Mouse (Mus musculus) right cerebral cortex, adult 2 months (tissue): ENCODE measurements around the gene Mipep.

Experiments used
- DNase-seq, 2 experiments: peaks; one replicate each; pipeline ENCODE4 v3.0.0; 2021 to 2022; ENCODE audit warnings: low spot score in 2 of 2

Gene Mipep

DNA sequence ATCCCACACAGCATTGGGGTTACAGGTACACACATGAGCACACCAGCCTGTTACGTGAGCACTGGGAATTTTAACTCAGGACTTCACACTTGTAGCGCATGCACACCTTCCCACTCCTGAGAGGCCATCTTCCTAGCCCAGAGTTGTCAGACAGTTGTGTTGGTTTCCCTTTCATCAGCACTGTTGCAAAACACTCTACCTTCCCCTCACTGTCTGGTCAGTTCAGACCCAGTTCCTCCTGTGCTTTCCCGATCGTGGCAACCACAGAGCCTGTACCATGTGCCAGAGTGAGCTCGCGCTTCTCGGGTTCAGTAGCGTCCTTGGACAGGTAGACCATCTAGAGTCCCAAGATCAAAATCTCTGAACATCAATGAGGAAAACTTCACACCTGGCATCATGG, 27.1 kb upstream of the Mipep start:
- no peak for DNase-seq

GRCm38 (mm10) chr14:60757722-60758121, 26.7 kb upstream of the Mipep start:
- DNase-seq: no peak

DNA sequence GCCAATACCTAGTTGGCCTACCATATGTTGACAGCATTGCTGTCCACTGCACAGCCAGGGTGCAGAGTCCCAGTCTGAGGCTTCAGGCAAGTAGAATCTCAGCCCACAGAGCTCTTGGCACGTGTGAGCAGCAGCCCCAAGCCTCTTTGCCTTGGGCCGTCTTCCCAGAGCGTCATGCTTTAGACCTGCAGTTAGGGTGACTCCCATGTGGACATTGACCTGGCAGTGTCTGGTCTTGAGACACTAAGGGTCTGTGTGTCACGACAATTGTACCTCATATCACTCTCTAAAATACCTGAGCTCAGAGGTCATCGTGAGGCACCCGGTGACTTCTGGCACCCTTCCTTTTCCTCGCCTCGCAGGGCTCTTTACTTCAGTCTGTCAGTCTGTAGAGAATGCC, 25.3 kb upstream of the Mipep start:
- no peak for DNase-seq

- no peak for DNase-seq
Observed at GRCm38 (mm10) chr14:60761801-60762200, 22.6 kb upstream of the Mipep start.

DNA sequence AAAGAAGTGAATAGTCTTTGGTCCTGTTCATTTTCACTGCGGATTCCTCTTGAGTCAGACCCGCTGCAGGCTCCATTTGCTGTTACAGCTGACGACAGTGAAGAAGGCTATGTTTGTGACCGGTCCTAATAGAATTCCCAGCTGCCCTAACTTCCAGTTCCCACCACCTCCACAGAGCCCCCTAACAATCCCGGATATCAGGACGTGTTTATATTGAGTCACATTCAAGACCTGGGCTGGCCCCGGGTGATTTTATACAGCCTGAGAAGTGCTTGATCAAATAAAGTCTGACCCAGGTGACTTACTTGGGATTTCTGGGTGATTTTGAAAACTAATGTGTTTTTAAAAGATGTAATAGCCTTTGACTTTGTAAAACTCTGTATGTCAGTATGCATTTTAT, 21.6 kb upstream of the Mipep start:
- no peak for DNase-seq

DNA sequence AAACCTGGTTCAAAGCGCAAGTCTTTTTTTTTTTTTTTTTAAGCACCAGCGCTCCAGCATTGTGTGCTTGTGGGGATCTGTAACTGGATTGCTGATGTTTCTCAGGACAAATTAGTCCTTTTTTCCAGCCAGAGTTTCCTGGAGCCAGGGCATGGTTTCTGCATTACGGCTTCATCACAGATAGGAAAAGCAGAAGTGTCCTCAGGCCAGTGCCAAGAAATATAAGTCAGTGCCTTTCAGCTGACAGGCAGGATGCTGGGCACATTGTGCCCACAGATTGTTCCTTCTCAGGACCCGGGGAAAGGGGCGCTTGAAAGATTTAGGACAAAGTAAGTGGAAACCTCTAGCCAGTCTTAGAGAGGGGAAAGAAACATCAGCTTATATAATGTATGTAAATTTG, 20.6 kb upstream of the Mipep start:
- no peak for DNase-seq

GRCm38 (mm10) chr14:60764526-60764925, 19.8 kb upstream of the Mipep start:
- DNase-seq: no peak

DNA sequence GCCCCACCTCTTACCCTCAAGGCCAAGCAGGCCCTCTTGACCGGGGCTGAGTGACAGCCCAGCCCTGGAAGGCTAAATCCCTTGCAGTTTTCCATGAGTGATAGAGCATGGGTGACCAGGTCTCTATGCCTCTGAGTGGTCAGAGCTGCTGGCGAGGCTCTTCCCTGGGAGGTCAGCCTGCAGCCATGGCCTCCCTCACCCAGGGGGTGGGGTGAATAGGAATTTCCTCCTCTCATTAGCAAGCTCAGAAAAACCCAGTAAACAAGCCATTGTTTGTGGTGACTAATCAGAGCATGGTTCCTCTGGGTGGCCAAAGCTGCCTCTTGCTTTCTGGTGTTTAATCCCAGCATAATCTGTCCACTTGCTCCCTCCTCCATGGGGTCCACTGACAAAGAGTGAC, 19.3 kb upstream of the Mipep start:
- DNase-seq: no peak

DNA sequence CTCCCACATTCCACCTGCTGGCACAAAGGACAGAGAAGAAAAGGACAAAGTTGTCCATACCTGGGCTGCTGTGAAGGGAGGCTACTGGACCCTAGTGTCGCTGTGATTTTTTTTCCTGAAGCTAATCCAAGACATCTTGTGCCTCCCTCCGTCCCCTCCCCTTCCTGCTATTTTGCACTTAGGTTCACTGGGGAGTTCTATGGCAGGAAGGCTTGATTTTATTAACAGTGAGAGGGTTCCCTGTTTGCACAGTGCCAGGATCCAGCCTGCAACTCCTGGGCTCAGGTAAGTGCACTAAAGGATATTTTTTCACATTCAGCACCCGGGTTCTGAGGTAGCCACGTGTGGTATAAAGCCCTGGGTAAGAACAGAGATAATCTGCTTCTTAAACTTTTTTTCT, 16.5 kb upstream of the Mipep start, which contains the start of gene C1qtnf9:
Gene C1qtnf9 (plus strand): TSS at position 251 of the 400 bp plus-strand sequence.
- no peak for DNase-seq

GRCm38 (mm10) chr14:60769340-60769739, 15.0 kb upstream of the Mipep start:
- DNase-seq: no peak

GRCm38 (mm10) chr14:60770594-60770993, 13.8 kb upstream of the Mipep start:
- no peak for DNase-seq

DNA sequence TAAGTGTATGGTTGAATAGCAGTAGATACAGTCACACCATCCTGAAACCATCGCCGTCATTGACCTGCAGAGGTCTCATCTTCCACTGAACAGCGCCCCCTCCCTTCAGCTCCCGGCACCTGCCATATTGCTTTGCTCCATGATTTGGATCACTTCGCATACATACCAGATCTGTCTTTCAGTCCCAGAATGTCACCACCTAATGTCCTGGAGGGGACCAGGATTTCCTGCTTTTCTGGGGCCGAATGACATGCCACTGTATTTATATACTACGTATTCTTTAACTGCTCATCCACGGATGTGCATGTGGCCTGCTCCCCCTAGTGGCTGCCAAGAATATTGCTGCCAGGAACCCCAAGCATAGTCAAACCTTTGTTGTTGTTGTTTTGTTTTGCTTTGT, 13.3 kb upstream of the Mipep start:
- peak; percentile 82 to 84 for DNase-seq

DNA sequence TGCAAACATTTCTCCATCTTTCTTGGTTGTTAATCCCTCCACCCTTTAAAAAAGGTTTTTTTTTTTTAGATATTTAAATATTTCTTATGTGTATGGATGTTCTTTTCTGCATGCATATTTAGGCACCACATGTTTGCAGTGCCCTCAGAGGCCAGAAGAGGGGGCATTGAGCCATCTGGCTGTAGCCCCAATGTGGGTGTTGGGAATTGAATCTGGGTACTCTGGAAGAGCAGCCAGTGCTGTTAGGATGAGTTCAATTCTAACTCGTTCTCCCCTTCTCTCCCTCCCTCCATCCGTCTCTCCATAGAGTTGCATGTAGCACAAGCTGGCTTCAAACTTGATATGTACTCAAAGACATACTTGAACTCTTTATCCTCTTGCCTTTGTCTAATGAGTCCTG, 10.9 kb upstream of the Mipep start:
- DNase-seq: no peak

DNA sequence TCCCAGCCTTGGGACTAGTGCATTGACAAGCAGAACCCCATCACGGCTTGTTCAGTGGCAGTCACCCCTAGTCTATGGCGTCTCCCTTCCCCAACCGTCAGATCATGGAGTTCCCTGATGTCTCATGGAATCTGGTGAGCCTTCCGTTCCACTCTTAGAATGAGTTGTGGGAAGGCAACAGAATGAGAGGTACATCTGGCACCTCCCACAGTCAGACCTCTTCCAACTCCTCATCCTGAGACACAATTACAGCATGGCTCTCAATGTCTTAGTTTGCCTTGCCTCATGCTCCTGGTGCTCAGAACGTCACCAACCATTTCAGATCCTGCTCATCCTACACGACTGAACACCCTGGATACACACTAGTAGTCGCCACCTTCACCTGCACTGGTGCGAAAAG, 7.9 kb upstream of the Mipep start:
- DNase-seq: no peak

GRCm38 (mm10) chr14:60777485-60777919, 6.9 kb upstream of the Mipep start:
- DNase-seq: no peak

GRCm38 (mm10) chr14:60779198-60779597, 5.2 kb upstream of the Mipep start:
- DNase-seq: no peak

GRCm38 (mm10) chr14:60782121-60782656, 2.2 kb upstream of the Mipep start:
- no peak for DNase-seq

GRCm38 (mm10) chr14:60783196-60783595, 1.2 kb upstream of the Mipep start:
- no peak for DNase-seq

GRCm38 (mm10) chr14:60790103-60790502, 5.7 kb downstream of the Mipep start:
- DNase-seq: peak; percentile 48 to 62

DNA sequence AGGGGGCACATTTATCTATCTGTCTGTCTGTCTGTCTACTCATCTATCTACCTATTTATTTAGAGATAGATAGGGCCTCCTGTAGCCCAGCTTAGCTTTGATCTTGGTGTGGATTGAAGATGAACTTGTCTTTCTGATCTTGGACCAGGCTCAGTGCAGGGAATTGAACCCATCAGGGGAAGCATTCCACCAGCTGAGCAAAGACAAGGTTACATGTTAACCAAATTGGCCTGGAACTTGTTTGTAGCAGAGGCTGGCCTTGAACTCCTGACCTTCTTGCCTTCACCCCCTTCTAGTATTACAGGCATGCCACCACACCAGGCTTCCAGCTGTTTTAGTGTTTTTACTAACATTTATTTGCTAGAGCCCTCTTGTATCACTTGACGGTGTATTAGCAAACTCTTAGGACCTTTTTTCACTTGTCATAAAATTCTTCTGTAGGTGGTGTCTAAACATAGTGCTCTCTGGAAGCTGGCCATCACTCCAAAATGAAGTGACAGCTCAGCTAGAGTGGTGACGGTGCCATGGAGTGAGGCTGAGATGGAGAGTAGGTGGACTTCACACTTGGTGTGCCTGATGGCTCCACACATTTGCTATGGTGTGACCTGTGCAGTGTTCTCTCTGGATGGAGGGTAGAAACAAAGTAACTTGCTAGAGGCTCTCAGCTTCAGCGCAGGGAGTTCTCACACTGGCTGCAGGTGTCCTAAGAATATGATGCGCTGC, 12.4 kb downstream of the Mipep start:
- DNase-seq: peak in 1 of 2 experiments; percentile 23

DNA sequence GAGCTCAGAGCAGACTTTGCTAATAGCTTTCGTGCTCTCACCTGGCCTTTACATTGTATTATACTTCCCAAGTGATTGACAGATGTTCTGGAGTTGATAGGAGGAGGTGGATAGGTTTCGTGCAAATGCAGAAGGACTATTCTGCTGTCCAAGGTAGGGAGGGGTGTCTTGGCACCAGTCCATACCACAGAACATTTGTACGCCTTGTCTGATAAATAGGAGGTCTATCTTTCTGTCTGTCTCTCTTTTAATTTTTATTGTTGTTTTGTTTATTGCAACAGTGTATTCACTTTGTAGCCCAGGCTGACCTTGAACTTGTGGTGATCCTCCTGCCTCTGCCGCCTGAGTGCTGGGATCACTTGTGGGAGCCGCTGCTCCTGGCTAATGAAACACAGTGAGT, 13.2 kb downstream of the Mipep start:
- no peak for DNase-seq

- no peak for DNase-seq
Observed at GRCm38 (mm10) chr14:60798721-60799120, 14.3 kb downstream of the Mipep start.
